15 mouse cellular contexts compared by ENCODE assay signal in genomic region chr1:74856791-74857190, GRCm38 (mm10). TPM values are rescaled to one million over a fixed set of nuclear protein-coding genes. Genes with fewer than 3 reads are reported as not detected.
DNase-seq lines count a peak whose midpoint lies in the region; ATAC-seq and TF ChIP-seq lines count a peak whose summit lies in the region.
"Had no signal": no experiment of that assay in that cellular context is flagged by ENCODE, and none has a peak within 500 bp of the region (broad histone marks: within the 10 kb centered on the region; RNA-seq: fewer than 3 reads in every experiment).

No protein-coding gene starts in this region.

- H3K27ac ChIP-seq in left cerebral cortex, adult 2 months: peak overlapping the region; percentile 96
- H3K27ac ChIP-seq in embryonic facial prominence, embryonic 15.5 days (replicated peaks): no peak overlapping the region
- H3K27ac ChIP-seq in hindbrain, postnatal 0 days: peak overlapping the region; percentile 90
- H3K27ac ChIP-seq in neural tube, embryonic 15.5 days (replicated peaks): peak overlapping the region; percentile 86
- H3K27ac ChIP-seq: liver, embryonic 14.5 days had no signal

- H3K27me3 ChIP-seq in embryonic facial prominence, embryonic 15.5 days: peaks cover 84% of the 10 kb centered on the region
- H3K27me3 ChIP-seq in hindbrain, postnatal 0 days (ENCODE audit: insufficient read depth, low read length): no peaks in the 10 kb centered on the region
- peaks cover 4% of the 10 kb centered on the region; the same call in 1 of the 2 replicates for H3K27me3 ChIP-seq in neural tube, embryonic 15.5 days (replicated peaks)

- peak overlapping the region; percentile 80 for H3K4me3 ChIP-seq in left cerebral cortex, adult 2 months
- 0 out of 2 replicates have a peak overlapping the region, but pooled peaks have one; percentile 65 for H3K4me3 ChIP-seq in embryonic facial prominence, embryonic 15.5 days (replicated peaks)
- H3K4me3 ChIP-seq in hindbrain, postnatal 0 days (ENCODE audit: low read length): peak overlapping the region; percentile 92
- H3K4me3 ChIP-seq in neural tube, embryonic 15.5 days (replicated peaks): peak overlapping the region; percentile 73

- H3K9me3 ChIP-seq in embryonic facial prominence, embryonic 15.5 days (replicated peaks): no peaks in the 10 kb centered on the region
- H3K9me3 ChIP-seq in hindbrain, postnatal 0 days (ENCODE audit: low read length): no peaks in the 10 kb centered on the region
- no peaks in the 10 kb centered on the region for H3K9me3 ChIP-seq in neural tube, embryonic 15.5 days (replicated peaks)

- no peak for TF ChIP-seq CTCF in left cerebral cortex, adult 2 months (IDR thresholded peaks at IDR 0.05)
- no peak for TF ChIP-seq CTCF in hindbrain, postnatal 0 days (IDR thresholded peaks at IDR 0.05; ENCODE audit: low read depth)

- no peaks in the 10 kb centered on the region for H3K36me3 ChIP-seq in embryonic facial prominence, embryonic 15.5 days
- no peaks in the 10 kb centered on the region for H3K36me3 ChIP-seq in hindbrain, postnatal 0 days (ENCODE audit: insufficient read depth, low read length)
- H3K36me3 ChIP-seq in neural tube, embryonic 15.5 days: no peaks in the 10 kb centered on the region

- peaks cover 41% of the 10 kb centered on the region for H3K4me1 ChIP-seq in embryonic facial prominence, embryonic 15.5 days
- peaks cover 11% of the 10 kb centered on the region for H3K4me1 ChIP-seq in hindbrain, postnatal 0 days (ENCODE audit: insufficient read depth, low read length)
- H3K4me1 ChIP-seq in neural tube, embryonic 15.5 days: peaks cover 50% of the 10 kb centered on the region

- 0% methylated on average over 7 of the region's 7 CpGs for WGBS in embryonic facial prominence, embryonic 15.5 days
- 4% methylated on average over 7 of the region's 7 CpGs for WGBS in hindbrain, postnatal 0 days
- WGBS in neural tube, embryonic 15.5 days: 1% methylated on average over 7 of the region's 7 CpGs

- DNase-seq in left cerebral cortex, adult 2 months (ENCODE audit: extremely low spot score in 1 of 2, low spot score in 2 of 2): no peak
- DNase-seq in left cerebral cortex, postnatal 10 days (ENCODE audit: extremely low spot score in 1 of 2, low spot score in 2 of 2): no peak
- DNase-seq in hindbrain, postnatal 0 days (ENCODE audit: low spot score): peak; percentile 12
- DNase-seq in gastrocnemius, postnatal 25 days: no peak
- DNase-seq in right cerebral cortex, adult 18-20 months: no peak
- DNase-seq: gastrocnemius, postnatal 36 days; thymus, adult 2 months had no signal

- intact Hi-C loops in left cerebral cortex, adult 2 months (cut with DNase I): loop anchor here (2.0 kb wide), 1 partner anchor 40 kb away; no protein-coding TSS in a partner anchor
- intact Hi-C loops in left cerebral cortex, postnatal 10 days (cut with DNase I): loop anchor here (2.0 kb wide), 2 partner anchors 40 to 48 kb away; no protein-coding TSS in a partner anchor

- H3K4me2 ChIP-seq in embryonic facial prominence, embryonic 15.5 days (replicated peaks): no peak overlapping the region; the same call in 1 of the 2 replicates
- H3K4me2 ChIP-seq in hindbrain, postnatal 0 days (ENCODE audit: low read depth, low read length): peak overlapping the region; percentile 85
- H3K4me2 ChIP-seq in neural tube, embryonic 15.5 days: peak overlapping the region; percentile 83

- H3K9ac ChIP-seq in embryonic facial prominence, embryonic 15.5 days: no peak overlapping the region
- H3K9ac ChIP-seq in hindbrain, postnatal 0 days (replicated peaks; ENCODE audit: low read length): peak overlapping the region; percentile 95
- H3K9ac ChIP-seq in neural tube, embryonic 15.5 days (replicated peaks): peak overlapping the region; percentile 88
- H3K9ac ChIP-seq: liver, embryonic 14.5 days had no signal

- ATAC-seq in embryonic facial prominence, embryonic 15.5 days (ENCODE audit: insufficient number of reproducible peaks, low FRiP score, low TSS enrichment, low read depth): no peak
- ATAC-seq in hindbrain, postnatal 0 days: no peak
- ATAC-seq in neural tube, embryonic 15.5 days (ENCODE audit: low FRiP score): no peak
- ATAC-seq in erythroid progenitor cell, adult 5-6 weeks (replicated peaks; ENCODE audit: low FRiP score, poor library complexity, severe bottlenecking): no peak
- ATAC-seq: CD4-positive, CD25-positive, alpha-beta regulatory T cell, adult 4 months had no signal

RNA-seq across cellular contexts. Expression of gene Cdk5r2, which starts 2.1 kb away (rescaled TPM):
- total RNA-seq in left cerebral cortex, adult 2 months (2021): 100 to 1,000 TPM; 365 to 389 TPM
- total RNA-seq in left cerebral cortex, postnatal 10 days (2021): 100 to 1,000 TPM; 474 to 481 TPM
- polyA plus RNA-seq in embryonic facial prominence, embryonic 15.5 days (2015; fragmentation: Nextera tagmentation; extraction: Ambion mirVana): 0.12 and 0.13 TPM in 2 replicates
- total RNA-seq in hindbrain, postnatal 0 days (2014; rRNA removed): 59.2 and 75.3 TPM in 2 replicates
- 12.3 and 13.6 TPM in 2 replicates for polyA plus RNA-seq in hindbrain, postnatal 0 days (2015; fragmentation: Nextera tagmentation; extraction: Ambion mirVana)
- 10.0 and 11.6 TPM in 2 replicates for polyA plus RNA-seq in neural tube, embryonic 15.5 days (2015; fragmentation: Nextera tagmentation; extraction: Ambion mirVana)
- not detected in 2 replicates for total RNA-seq in erythroid progenitor cell, adult 5-6 weeks (2015; ENCODE audit: low replicate concordance)
- not detected in 2 replicates for total RNA-seq in erythroid progenitor cell, adult 5-6 weeks (2017; ENCODE audit: low replicate concordance)
- not detected for total RNA-seq in gastrocnemius, postnatal 25 days (2021)
- total RNA-seq: gastrocnemius, postnatal 36 days; hematopoietic stem cell, adult 5-6 weeks; megakaryocyte-erythroid progenitor cell, adult 5-6 weeks had no signal
- polyA plus RNA-seq: CD4-positive, CD25-positive, alpha-beta regulatory T cell, adult 4 months had no signal

RNA-seq across cellular contexts. Expression of gene Fev, which starts 28.4 kb away (rescaled TPM):
- not detected for total RNA-seq in left cerebral cortex, adult 2 months (2021)
- total RNA-seq in left cerebral cortex, postnatal 10 days (2021): not detected
- 0.24 and 0.43 TPM in 2 replicates for polyA plus RNA-seq in embryonic facial prominence, embryonic 15.5 days (2015; fragmentation: Nextera tagmentation; extraction: Ambion mirVana)
- 0.16 and 1.1 TPM in 2 replicates for total RNA-seq in hindbrain, postnatal 0 days (2014; rRNA removed)
- 4.2 and 5.9 TPM in 2 replicates for polyA plus RNA-seq in hindbrain, postnatal 0 days (2015; fragmentation: Nextera tagmentation; extraction: Ambion mirVana)
- polyA plus RNA-seq in neural tube, embryonic 15.5 days (2015; fragmentation: Nextera tagmentation; extraction: Ambion mirVana): 0.73 TPM in 1 of 2 replicates, not detected in the other
- not detected in 2 replicates for total RNA-seq in erythroid progenitor cell, adult 5-6 weeks (2015; ENCODE audit: low replicate concordance)
- not detected in 2 replicates for total RNA-seq in erythroid progenitor cell, adult 5-6 weeks (2017; ENCODE audit: low replicate concordance)
- not detected for total RNA-seq in gastrocnemius, postnatal 25 days (2021)
- total RNA-seq: gastrocnemius, postnatal 36 days; hematopoietic stem cell, adult 5-6 weeks; layer of hippocampus, postnatal 36 days; megakaryocyte-erythroid progenitor cell, adult 5-6 weeks had no signal
- polyA plus RNA-seq: CD4-positive, CD25-positive, alpha-beta regulatory T cell, adult 4 months had no signal

RNA-seq across cellular contexts. Expression of gene Cryba2, which starts 36.2 kb away (rescaled TPM):
- not detected for total RNA-seq in left cerebral cortex, adult 2 months (2021)
- total RNA-seq in left cerebral cortex, postnatal 10 days (2021): not detected
- 0.63 and 1.8 TPM in 2 replicates for polyA plus RNA-seq in embryonic facial prominence, embryonic 15.5 days (2015; fragmentation: Nextera tagmentation; extraction: Ambion mirVana)
- 2.0 TPM in 1 of 2 replicates, not detected in the other for total RNA-seq in hindbrain, postnatal 0 days (2014; rRNA removed)
- polyA plus RNA-seq in hindbrain, postnatal 0 days (2015; fragmentation: Nextera tagmentation; extraction: Ambion mirVana): 1.6 and 1.7 TPM in 2 replicates
- polyA plus RNA-seq in neural tube, embryonic 15.5 days (2015; fragmentation: Nextera tagmentation; extraction: Ambion mirVana): 0.41 and 1.5 TPM in 2 replicates
- not detected in 2 replicates for total RNA-seq in erythroid progenitor cell, adult 5-6 weeks (2015; ENCODE audit: low replicate concordance)
- total RNA-seq in erythroid progenitor cell, adult 5-6 weeks (2017; ENCODE audit: low replicate concordance): not detected in 2 replicates
- total RNA-seq in gastrocnemius, postnatal 25 days (2021): not detected
- total RNA-seq: gastrocnemius, postnatal 36 days; hematopoietic stem cell, adult 5-6 weeks; layer of hippocampus, postnatal 36 days; megakaryocyte-erythroid progenitor cell, adult 5-6 weeks had no signal
- polyA plus RNA-seq: CD4-positive, CD25-positive, alpha-beta regulatory T cell, adult 4 months; liver, embryonic 14.5 days had no signal

Comparison
In these comparisons a context has a peak if more than half of its experiments do, and no peak if none do; other contexts are left out.
1. RNA of gene Cdk5r2, which starts 2.1 kb away (total RNA-seq): 474 to 481 TPM in left cerebral cortex, postnatal 10 days, 365 to 389 TPM in left cerebral cortex, adult 2 months and 59.2 to 75.3 TPM in hindbrain, postnatal 0 days; not detected in gastrocnemius, postnatal 25 days and not detected in erythroid progenitor cell, adult 5-6 weeks; every median in the first group is over 10 times any median in the second.
2. Peak in every context shown above with its lines, with median percentiles within 50 percentile points of each other: H3K4me3 ChIP-seq.